Mouse (Mus musculus) brain, embryonic 14.5 days (tissue): ENCODE measurements at regions not wholly inside any gene's neighbourhood (a gene's known extent, or its start where the extent isn't known, plus 50 kb on each side); places are given as distances from the start of the nearest gene placed in this dataset.

Source experiments
- CTCF ChIP-seq: fragments of 200-500 bp; IDR thresholded peaks from 2 replicates; pipeline ENCODE4 v1.5.1; 2012; ENCODE audit warnings: inconsistent platforms, mild to moderate bottlenecking, moderate library complexity, borderline replicate concordance; ENCODE audit not compliant: insufficient read depth, insufficient read length; ENCODE audit errors: extremely low read depth
- POLR2A ChIP-seq: fragments of 200-500 bp; IDR thresholded peaks from 2 replicates; pipeline ENCODE4 v1.6.1; 2012; ENCODE audit warnings: mild to moderate bottlenecking, inconsistent platforms, borderline replicate concordance; ENCODE audit not compliant: poor library complexity, insufficient read depth, insufficient read length, severe bottlenecking; ENCODE audit errors: extremely low read depth

- TF ChIP-seq CTCF (no peak), POLR2A (no peak)
These were observed 1070.6 kb downstream of the Diaph2 start for GRCm38 (mm10) chrX:130820168-130820567.
